Mouse (Mus musculus) layer of hippocampus, adult 9-11 months (tissue): ENCODE data around the gene Atp2b4.
A peak's percentile ranks its signal among the peaks of the same experiment; 100 is the strongest.

Experiments used
- DNase-seq: peaks from one replicate; pipeline ENCODE4 v3.0.0; 2022

Atp2b4 gene

GRCm38 (mm10) chr1:133797979-133798820 is 2.6 kb downstream of the Atp2b4 start:
- DNase-seq, result no peak

GRCm38 (mm10) chr1:133797327-133797978 is 3.4 kb downstream of the Atp2b4 start:
- no peak for DNase-seq

GRCm38 (mm10) chr1:133793646-133794045 is 7.2 kb downstream of the Atp2b4 start:
- no peak for DNase-seq

- DNase-seq, result no peak
These were observed 10.8 kb downstream of the Atp2b4 start for GRCm38 (mm10) chr1:133790011-133790410.

- no peak for DNase-seq
These were observed 12.0 kb downstream of the Atp2b4 start for GRCm38 (mm10) chr1:133788864-133789263.

GRCm38 (mm10) chr1:133787500-133788210 is 13.2 kb downstream of the Atp2b4 start:
- DNase-seq, result no peak

- DNase-seq, result no peak
These were observed 16.2 kb downstream of the Atp2b4 start for GRCm38 (mm10) chr1:133784621-133785020.

- DNase-seq, result no peak
These were observed 19.3 kb downstream of the Atp2b4 start for GRCm38 (mm10) chr1:133781531-133781930.

- DNase-seq, result no peak
These were observed 21.8 kb downstream of the Atp2b4 start for GRCm38 (mm10) chr1:133779043-133779442.

- DNase-seq, result no peak
These were observed 23.1 kb downstream of the Atp2b4 start for GRCm38 (mm10) chr1:133777651-133778231.

- DNase-seq, result no peak
These were observed 28.3 kb downstream of the Atp2b4 start for GRCm38 (mm10) chr1:133772553-133772952.

- DNase-seq, result no peak
These were observed 28.9 kb downstream of the Atp2b4 start for GRCm38 (mm10) chr1:133771831-133772399.

GRCm38 (mm10) chr1:133767994-133768393 is 32.8 kb downstream of the Atp2b4 start:
- no peak for DNase-seq

- DNase-seq, result no peak
These were observed 33.8 kb downstream of the Atp2b4 start for GRCm38 (mm10) chr1:133766901-133767529.

GRCm38 (mm10) chr1:133765376-133765775 is 35.5 kb downstream of the Atp2b4 start:
- DNase-seq, result no peak

GRCm38 (mm10) chr1:133762946-133763422 is 37.9 kb downstream of the Atp2b4 start:
- peak; percentile 70 for DNase-seq

GRCm38 (mm10) chr1:133761278-133761677 is 39.6 kb downstream of the Atp2b4 start:
- DNase-seq, result no peak

GRCm38 (mm10) chr1:133754317-133754868 is 46.4 kb downstream of the Atp2b4 start:
- no peak for DNase-seq

- DNase-seq, result no peak
These were observed 47.5 kb downstream of the Atp2b4 start for GRCm38 (mm10) chr1:133753325-133753724.

GRCm38 (mm10) chr1:133751621-133752020 is 49.2 kb downstream of the Atp2b4 start:
- DNase-seq, result no peak

GRCm38 (mm10) chr1:133749954-133750353 is 50.9 kb downstream of the Atp2b4 start:
- DNase-seq, result no peak

- DNase-seq, result no peak
These were observed 55.8 kb downstream of the Atp2b4 start for GRCm38 (mm10) chr1:133745078-133745495.
